Mouse (Mus musculus): Measurements from ENCODE around the gene M6pr.

Gene M6pr

DNA sequence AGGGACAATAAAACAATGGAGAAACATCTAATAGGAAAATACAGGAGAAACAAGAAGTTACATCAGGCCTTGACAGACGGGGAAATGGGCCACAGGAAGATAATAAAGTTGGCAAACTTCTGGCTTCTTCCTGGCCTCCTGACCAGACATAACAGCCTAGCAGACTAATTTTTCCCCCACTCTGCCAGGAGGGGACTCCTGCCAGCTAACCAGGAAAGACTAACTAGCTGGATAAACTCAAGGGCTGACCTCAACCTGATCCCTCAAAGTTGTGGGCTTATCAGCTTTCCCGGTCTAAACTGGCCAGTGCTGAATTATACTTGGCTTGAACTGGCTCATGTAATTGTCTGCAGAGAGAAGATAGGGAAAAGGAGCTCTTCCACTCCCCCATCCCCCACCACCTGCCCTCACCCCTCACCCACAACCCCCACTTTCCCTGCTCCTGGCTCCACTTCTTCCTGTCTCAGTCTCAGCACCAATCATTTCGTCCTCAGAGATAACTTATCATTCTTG is 8.8 kb upstream of the M6pr start:
- DNase-seq, result no peak

DNA sequence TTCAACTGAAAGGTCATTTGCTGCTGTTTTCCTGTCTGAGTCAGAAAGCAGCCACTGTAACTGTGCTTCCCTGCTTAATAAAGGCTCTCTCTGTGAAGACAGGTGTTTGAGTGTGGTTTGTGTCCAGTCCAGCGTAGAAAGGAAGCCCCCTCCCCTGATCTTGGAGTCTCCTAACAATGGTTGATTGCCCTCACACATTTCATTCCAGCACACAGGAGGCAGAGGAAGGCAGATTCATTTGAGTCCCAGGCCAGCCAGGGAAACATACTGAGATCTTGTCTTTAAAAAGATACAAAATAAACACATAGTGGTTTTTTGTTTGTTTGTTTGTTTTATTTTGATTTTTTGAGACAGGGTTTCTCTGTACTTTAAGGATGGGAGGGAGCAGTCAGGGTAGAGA is 6.4 kb upstream of the M6pr start:
- DNase-seq, result no peak

DNA sequence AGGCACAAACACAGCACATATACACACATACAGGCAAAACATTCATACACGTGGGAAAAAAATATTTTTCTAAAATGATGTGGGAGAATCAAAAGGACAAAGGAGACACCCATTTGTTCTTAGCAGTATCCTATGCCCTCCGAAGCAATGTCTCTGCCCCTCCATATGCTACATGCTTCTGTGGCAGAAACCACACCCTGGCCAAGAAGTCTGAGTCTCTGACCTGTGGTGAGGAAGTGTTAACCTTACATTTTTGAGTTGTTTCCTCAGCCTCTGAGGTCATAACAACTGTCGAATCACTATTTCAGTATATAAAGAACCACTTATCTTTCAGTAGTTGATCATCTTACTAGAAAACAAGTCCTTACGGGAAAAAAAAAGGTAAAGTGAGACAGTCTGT is 5.9 kb upstream of the M6pr start:
- no peak for DNase-seq

DNA sequence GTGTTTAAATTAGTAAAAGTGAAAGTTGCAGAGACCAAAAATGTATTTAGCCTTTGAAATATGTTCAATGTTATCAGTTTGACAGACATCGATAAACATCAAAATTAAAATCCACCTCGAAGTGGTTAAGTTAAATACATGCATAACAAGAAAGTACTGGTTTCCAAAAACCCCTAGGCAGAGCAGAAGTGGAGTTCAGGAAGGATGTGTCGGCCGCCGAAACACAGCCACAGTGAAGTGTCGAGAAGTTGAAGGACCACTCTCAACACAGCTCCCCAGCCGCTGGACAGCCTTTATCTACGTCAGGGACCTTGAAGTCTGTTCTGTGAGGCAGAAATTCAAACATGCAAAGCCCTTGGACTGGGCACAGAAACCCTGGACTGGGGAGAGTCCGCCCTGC is 5.0 kb upstream of the M6pr start:
- DNase-seq, result no peak

DNA sequence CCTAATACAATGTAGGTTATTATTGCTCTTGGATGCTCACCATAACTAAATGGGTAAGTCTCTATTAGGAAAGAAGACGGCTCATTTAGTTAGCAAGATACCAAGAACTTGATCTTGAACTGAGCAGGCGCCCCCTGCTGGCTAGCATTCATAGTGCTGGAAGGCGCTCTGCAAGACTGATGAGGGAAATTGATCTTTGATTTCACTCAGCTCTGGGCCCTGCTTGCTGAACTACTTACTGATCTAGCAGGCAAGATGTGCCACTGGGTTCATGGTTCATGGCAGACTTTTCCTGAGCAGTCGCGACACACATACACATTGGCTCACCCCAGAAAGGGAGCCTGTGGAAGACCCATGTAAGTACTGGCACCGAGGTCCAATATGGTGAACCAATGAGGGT is 4.2 kb upstream of the M6pr start:
- peak; percentile 63 to 78 for DNase-seq

DNA sequence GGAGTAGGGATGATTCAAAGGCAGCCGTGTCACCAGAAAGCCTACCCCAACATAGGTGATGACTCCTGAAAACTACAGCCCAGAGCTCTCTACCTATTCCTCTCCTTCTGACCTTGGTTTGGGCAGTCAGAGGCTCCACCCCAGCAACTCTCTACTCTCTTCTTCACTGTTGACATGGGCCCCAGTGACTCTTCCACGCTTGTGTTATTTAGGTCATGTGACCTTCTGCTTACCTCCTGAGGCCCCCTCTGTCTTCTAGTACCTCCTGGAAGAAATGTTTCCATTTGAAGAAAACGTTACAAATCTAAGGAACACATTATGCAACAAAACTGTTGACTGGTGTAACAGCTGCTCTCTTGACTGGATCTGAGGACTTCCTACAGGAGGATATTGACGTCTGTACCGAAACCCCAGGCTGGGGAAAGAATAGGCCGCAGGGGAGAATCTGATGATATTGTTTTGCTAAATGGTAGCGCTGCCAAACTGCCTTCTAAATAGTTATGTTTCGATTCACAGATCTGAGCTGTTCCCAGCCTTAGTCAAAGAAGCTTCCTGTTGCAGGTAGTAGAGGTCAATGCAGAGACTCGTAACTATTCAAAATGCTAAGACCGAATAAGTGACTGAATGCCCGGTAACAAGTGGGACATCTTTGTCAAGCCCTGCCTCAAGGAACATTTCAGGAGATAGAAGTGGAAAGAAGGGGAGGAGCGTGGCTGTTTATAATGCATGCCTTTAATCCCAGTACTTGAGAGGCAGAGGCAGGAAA is 3.5 kb upstream of the M6pr start:
- no peak for DNase-seq

DNA sequence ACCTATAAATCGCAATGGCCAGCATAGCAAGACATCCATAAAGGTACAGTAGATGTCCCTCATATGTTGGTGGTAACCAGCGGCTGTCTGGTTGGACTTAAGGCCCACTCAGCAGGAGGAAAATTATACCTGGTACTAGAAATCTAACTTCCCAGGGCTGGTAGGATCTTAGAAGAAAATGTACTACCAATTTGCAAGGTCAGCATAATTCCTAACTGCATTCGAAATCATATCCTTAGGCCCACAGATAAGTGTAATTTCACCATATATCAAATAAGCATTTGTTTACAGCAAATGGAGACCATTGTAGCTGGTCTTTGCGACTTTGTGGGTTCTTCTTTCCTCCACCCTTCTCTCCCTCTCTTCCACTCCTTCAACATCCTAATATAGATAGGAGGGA is 1.8 kb upstream of the M6pr start:
- DNase-seq, result no peak

DNA sequence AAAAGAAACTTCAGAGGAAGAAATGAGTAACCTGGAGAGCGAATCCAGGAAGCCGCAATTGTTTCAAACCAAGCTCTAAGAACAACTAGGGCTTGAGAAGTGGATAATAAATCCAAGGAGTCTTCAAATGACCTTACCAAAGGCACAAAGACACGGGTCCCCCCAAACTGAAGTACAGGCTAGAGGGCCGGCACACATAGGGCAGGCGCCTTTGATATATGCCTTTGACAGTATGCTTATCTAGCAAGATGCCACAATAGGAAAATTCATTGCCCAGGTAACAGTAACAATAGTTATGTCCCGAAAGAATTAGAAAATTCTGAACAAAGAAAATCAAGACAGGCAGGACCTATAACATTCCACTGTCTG is 400 bp upstream of the M6pr start:
- no peak for DNase-seq

DNA sequence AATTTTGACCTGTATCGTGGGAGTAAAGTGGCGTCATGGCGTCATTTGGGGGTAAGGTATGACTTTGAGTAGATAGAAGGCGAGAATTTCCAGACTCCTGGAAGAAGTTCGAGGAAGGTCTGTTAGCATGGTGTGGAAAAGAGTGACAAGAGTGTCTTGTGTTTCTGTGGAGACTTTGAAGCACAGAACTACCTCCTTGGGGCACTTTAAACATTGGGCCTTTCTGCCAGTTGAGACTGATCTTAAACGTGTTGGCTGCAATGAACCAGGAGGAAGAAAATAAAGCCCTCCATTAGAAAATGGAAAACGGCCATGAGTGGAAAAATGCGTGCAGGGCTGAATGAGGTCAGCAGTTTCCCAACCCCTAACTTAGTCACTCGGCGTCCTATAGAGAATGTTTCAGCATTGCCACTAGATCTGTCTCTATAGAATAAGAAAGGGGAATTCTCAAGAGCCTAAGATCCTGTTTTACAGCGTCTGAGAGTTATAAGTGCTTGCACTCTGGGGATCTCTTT is 983 bp downstream of the M6pr start:
- DNase-seq, result no peak

DNA sequence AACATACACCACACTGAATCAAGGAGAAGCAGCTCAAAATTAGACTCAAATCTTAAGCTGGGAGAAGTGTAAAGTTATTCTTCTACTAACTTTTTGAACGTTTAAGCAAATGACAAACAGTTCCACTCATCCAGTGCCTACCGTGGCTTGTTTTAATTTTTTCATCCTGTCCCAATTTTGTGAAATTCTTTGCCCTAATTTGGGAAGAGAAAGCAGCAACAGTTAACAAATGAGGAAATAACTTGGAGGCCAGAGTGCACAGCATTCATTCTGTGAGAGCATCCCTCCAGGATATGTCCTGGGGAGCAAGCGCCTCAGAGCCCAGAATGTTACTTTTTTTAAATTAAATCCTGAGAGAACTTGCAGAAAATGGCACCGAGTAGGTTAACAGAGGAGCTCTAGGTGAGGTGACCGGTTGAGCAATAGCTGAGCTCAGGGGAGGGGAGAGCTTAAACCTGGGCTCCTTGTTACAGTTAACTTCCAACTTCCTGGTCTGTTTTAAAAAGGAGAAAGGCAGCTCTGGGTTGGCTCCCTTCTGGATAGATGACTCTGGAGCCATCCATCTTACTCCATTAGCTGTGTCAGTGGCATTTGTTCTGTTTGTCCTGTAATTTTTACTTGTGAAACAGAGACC is 1.8 kb downstream of the M6pr start:
- DNase-seq, result no peak

DNA sequence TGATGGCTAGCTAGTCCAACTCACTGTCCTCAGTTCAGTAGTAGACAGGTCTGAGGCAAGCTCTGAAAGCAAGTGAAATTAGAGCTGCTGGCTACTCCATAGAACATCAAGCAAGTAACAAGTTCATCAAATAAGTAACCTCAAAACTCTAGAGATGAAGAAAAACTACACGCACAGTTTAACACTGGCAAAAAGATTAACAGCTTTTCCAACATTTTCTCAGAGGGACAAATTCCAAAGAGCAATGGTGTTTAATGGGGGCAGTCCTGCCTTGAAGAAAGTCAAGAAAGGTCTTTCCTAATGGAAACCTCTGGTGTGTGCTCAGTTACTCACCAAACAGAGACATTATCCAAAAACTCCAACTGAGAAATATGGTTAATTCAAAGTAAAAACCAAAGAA is 10.2 kb downstream of the M6pr start:
- DNase-seq, result no peak

DNA sequence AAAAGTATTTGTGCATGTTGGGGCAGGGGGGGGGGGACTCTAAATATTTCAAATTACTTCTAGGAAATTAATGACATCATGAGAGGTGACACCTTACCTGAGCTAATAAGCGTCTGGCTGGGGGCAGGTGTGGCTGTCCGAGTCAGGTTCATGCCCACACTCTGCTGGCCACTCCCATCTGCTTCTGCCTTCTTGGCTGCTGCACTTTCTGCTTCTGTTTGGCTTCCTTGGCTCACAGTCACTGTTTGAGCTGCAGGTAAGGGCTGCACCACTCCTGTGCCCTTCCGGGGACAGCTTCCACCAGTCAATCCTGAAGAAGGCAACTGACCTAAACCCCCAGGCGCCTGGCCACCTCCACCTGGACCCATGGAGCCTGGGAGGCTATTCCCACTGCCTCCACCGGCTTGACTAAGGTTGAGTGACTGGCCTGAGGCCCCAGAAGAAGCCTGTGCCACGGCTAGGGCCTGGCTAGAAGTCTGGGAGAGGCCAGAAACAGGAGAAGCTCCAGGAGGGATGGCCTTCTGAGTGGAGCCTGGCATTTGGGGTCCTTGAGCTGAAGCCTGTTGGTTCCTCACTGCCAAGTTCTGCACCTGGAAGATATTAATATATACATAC is 16.9 kb downstream of the M6pr start:
- no peak for DNase-seq

DNA sequence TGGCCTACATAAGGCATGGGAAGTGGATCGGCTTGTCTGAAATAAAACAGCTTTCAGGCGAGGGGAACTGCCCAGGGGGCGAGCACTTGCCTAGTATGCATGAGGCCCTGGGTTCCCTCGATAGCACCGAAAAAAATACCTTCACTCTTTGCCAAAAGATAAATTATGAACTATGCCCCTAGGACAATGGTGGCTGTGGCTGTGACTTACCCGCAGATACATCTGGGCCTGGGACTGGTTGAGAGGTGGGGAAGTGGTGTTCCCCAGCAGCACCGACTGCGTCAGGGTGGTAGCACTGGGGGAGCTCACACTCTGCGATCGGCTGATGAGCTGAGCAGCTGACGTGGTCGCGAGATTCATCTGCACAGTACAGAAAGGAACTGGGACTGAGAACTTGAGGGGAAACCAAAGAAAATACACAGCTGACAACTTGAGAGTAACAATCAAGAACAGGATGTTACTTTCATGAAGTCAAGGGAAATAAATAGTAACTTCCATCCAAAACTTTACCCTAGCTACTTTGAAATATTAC is 24.6 kb downstream of the M6pr start:
- DNase-seq, result no peak

DNA sequence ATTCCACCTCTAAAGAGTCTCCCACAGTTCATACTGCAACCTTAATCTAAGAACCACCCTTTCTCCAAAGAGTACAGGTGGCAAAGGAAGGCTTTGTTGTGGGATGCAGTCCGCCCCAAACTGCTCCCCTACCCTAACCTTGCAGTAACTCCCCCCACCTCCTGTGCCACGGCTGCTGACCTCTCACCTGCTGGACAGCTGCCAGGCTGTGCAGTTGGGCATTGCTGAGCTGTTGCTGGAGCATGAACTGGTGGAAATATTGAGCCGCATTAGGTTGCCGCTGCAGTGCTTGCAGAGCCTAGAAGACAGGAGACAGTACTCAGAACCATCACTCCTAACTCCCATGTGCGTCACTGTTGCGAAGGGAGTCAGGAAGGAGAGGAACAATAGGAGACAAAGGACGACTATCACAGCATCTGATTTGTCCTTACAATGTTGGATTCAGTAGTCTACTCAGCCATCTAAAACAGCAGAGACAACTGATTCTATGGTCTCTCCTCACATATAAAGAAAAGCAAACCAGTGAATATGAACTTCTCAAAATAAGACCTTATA is 26.3 kb downstream of the M6pr start:
- no peak for DNase-seq

DNA sequence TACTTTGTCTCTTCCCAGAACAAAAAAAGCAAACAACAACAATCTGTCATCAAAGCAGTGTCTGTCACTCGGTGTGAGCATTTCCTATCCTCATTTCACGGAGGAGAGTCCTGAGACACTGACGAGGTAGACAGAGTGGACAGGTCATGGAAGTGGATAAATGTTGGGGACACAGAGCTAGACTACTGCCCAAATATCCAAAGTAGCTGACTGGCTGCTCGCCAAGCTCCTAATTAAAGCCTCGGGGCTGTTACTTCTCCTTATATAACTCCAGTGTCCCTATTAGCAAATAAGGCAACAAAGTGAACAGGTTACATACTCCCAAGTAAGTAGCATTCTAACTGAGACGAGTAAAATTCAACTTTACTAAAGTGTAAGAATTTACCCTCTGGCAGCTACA is 29.0 kb downstream of the M6pr start:
- no peak for DNase-seq

DNA sequence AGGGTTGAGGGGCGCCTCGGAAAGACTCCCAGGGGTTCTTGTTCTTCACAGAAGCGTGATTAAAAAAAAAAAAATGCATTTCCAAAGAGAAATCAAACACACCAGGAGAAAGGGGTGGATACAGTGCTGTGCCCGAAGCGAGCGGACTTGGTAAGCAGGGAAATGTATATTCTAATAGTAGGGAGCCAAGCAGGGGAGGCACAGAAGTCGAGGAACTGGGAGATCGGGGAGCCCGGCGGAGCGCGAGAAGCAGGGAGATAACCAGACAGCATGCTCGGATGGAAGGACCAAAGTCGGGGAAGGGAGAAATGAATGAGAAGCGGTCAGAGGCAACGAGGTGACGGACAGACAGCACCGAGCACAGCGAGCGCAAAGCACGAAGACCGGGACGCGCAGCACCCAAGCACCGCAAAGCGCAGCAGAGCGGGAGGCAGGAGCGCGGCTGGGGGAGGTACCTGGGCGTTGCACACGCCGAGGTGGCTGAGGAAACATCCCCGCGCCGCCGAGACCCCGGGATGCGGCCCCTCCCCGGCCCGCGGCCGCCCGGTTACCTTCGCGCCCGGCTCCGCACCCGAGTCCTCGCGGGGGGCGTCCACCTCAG is 30.6 kb downstream of the M6pr start:
- DNase-seq, result peak; percentile 72 to 75

DNA sequence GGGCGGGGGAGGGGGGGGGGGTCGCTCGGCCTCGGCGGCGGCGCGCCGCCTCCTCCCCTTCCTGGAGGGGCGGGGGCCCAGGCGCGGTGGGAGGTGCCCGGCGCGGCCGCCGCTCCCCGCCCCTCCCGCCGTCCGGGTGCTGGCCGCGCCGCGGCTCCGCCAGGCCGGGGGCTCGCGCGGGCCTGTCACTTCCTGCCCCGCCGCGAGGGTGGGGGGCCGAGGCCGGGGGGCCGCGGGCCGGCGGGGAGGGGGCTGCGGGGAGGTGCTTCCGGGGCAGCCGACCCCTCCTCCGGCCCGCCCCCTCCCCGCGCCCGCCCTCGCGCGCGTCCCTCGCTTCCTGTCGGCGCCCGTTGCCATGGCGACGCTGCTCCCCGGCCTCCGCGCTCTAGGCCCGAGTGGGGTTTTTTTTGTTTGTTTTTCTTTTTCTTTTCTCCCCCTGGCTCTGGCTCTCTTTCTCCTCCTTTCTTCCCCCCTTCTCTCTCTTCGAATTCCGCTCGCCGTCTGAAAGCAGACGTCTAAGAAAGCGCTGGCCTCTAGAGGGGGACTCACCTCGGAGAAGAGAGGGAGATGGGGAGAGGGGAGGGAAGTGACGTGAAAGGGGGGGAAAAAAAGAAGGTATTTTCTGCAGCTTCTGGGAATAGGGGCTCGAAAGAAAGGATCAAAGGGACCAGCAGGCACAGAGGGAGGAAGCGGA is 31.3 kb downstream of the M6pr start:
- peak; percentile 88 to 93 for DNase-seq

DNA sequence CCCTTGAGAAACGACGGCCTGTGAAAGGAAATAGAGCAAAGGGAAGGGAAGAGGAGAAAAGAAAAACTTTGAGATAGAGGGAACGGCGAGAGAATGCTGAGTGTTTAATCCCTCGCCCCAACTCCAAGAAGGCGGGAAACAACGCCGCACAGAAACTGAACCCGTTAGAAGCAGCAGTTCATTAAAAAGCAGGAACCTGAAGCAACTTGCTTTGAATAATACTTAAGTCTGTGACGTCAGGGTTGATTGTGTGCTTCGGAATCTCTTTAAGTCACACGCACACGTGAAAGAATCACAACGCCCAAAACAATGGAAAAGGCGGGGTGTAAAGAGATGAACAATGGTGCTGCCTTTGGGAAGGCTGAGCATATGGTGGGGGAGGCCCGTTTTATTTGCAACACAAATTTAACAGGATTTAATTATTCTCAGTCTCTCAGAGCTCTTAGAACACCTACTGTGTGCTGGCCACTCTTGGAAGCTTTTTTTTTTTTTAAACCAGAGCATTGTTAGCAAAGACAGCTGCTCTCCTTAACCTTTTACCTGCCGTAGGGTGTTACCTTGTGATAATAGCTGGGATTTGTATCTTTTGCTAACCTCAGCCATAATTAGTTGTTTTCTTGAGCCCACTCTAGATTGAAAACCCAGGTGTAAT is 32.0 kb downstream of the M6pr start, which contains the start of gene Phc1:
Gene Phc1, minus strand, starts transcription at position 213 of the 652 bp plus-strand sequence.
- DNase-seq, result peak in 1 of 2 experiments; percentile 29

DNA sequence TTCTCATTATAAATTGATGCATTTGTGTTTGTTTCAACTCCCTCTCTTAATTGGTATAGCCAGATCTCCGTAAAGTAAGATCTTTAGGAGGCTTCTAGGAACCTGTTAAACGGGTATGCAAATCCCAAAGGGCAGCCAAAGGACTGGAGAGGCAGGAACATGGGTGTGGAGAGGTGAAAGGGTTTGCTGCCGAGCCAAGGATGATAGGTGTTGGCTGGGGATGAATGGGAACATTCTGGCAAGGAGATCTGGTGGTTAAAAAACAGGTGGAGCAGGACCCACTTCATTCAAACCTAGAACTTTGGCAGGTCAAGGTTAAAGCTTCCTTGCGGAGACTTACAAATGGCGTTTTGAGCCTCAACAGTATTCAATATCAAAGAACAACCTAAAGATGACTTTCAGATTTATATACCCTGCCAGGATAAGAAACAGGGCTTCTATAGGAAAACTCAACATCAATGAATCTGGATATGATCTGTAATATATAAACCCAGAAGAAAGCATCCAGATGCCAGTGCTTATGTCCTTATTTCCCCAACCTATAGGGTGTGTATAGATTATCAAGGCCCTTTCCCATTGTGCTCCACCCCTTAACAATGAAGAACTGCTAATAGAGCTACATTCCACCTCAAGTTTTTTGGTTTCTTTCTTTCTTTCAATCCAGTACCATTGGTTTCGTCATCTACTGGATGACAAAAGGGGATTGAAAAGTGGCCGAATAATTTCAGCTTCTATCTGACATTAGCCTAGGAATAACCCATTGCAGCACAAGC is 32.7 kb downstream of the M6pr start:
- peak in 1 of 2 experiments; percentile 34 for DNase-seq

DNA sequence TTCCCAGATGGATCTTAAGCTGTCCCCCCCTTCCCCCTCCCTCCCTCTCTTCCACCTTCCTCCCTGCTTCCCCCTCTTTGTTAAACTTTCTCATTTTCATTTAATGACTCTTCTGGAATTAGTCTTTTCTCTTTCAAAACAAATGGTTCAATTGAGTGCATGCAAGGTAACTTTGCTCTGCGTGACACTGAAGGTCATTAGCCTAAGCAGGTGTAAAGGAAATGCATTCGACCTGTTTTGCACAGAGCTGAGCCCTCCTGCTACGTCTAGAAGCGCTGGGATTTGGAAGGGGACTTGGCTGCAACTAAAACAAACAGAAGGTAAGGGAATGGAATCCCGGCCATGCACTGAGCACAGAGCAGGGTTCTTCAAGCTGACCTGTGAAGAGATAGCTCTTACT is 33.6 kb downstream of the M6pr start:
- DNase-seq, result no peak

DNA sequence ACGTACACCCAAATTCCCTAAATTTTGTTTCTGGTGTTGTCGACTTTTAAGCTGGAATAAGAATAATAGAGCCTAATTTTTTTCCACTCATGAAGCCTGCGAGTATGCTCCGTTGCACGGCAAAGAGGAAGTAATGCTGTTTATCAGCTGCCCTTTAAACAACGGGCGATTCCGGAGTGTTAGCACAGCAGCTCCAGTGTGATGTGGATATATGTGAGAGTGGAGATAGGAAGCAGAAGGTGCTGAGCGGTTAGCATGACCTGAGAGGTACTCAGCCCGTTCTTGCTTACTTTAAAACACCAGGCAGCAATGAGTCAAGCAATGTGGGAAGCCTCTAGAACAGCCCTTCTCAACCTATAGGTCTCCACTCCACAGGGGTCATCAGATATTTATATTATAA is 35.2 kb downstream of the M6pr start:
- no peak for DNase-seq
